Mouse (Mus musculus): Measurements from ENCODE around the gene Rcl1. TPM values are rescaled to one million over a fixed set of nuclear protein-coding genes. Genes with fewer than 3 reads are reported as not detected.

Rcl1 gene
- polyA plus RNA-seq (2012) = 60.8 and 70.1 TPM in 2 replicates

DNA sequence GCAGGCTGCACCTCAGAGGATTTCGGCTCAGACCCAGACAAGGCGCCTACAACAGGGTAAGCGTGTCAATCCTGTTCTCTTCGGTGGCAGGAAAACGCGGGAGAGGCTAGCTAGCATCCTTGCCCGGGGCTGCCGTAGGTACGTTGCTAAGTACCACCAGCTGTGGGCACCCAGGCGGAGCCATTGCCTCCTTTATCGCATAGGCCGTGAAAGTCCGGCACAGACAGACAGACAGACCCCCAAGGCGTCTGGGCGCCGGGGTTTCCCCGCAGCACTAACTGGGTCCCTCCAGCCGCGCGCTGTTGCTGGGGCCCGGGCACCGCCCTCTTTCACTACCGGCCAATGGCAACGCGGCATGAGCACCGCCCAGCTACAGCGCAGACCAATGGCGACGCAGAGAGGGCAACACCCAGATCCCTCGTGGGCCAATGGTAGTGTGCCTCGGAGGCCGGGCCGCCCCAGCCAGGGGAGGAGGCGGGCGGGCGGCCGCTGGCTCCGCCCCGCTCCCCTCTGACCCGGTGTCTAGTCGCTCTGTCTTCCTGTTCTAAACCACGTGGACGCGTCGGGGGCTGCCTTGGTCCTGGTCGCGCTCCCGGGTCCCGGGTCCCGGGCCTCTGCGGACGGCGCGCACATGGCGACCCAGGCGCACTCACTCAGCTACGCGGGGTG is at the start of gene Rcl1:
Rcl1 (plus strand) TSS at position 502 of the 669 bp plus-strand sequence.
- no peak for TF ChIP-seq GATA1 (IDR thresholded peaks at IDR 0.05; ENCODE audit: low read length)

DNA sequence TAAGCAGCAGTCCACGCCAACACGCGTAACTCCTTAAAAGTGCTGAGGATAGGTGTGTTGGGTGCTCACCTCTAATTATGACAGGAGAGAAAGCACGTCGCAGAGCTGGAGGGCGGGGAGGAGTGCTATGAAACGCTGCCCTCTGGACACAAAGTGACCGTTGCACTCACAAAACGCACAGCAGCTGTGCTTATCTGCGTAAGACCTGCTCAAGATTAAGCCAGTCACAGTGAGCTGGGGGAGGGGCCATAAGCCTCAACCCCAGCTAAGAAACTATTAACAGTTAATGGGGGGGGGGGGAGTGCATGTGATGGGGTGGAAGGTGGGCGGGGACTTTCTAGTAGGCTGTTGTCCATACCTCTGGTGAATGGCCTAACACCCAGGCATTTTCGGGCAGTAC is 48.4 kb upstream of the Rcl1 start:
- TF ChIP-seq GATA1 (IDR thresholded peaks at IDR 0.05; ENCODE audit: low read length) = no peak

DNA sequence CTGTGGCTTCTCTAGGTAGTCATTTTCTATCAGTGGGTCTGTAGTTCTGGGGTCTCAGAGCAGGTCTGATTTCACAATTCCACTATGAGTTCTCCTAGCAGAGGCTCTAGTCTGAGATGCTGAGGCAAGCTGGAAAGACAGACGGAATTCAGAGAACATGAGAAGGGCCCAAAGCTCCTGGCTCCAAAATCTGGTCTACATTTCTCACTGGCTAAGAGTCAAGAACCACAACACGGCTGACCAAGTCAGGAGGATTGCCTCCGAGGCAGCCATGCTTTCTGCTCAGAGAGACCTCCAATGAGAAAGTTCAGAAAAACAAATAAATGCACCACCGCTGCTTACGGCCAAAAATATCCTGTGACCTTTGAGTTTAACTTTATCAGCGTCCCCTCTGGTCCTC is 46.6 kb upstream of the Rcl1 start:
- TF ChIP-seq GATA1 (IDR thresholded peaks at IDR 0.05; ENCODE audit: low read length) = no peak

DNA sequence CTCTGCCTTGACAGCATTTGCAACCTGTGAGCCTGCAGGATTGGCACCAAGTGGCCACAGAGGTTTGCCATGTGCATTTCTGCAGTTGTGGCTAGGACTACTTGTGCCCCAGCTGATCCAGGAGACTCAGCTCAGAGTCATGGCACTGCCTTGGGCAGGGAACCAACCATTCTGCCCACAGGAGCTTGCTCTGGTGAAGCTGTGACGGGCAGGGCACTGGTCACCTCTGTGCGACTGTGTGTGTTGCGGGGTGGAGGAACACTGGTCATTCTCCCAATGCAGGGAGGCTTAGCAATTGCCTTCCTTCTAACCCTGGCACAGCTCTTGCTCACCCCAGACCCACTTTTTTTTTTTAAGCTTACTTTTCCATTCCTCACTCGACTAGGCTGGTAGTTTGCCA is 45.7 kb upstream of the Rcl1 start:
- no peak for TF ChIP-seq GATA1 (IDR thresholded peaks at IDR 0.05; ENCODE audit: low read length)

DNA sequence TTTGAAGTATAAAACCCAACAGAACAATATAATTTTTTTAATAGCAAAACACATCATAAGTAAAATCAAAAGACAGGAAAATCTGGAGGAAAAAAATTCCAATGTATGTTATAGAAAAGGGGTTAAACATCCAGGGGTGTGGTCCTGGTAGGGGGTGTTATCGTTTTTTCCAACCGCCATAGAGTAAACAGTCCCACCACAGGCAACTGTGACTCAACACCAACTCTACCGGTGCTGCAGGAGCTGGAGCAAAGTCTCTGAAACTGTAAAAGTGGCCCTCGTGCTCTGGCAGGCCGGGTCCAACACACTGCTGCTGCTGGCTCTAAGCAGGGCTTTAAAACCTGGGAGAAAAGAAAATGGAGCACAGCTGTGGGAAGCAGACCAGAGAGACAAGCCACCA is 42.4 kb upstream of the Rcl1 start:
- TF ChIP-seq GATA1 (IDR thresholded peaks at IDR 0.05; ENCODE audit: low read length) = no peak

DNA sequence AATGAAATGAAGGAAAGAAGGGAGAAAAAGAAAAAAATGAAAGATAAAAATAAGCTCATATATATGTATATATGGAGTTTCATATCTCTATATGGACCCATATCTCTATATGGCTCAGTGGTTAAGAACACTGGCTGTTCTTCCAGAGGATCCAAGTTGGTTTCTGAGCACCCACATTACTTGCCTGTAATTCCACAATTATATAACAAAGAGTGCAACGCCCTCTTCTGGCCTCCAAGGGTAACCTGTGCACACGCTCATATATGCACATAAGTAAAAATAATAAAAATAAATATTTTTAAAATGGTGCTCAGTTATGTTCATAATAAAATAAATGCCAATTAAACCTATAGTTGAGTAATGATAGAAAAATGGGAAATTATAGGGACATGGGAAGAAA is 41.5 kb upstream of the Rcl1 start:
- TF ChIP-seq GATA1 (IDR thresholded peaks at IDR 0.05; ENCODE audit: low read length) = no peak

DNA sequence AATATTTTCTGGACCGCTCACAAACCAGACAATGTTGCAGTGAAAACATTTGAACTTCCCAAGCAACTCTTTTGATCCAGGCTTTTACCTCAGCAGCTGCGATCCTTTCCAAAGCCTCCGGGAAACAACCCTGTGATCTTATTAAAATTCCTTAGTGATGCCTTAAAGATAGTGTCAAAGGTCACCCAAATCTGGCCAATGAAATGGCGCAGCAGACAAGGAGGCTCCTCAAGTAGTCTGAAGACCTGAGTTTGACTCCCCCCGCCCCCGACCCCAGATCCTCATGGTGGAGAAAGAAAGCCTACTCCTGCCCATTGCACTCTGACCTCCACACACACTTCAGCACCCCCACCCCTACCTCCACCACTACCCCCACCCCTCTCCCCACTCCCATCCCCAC is 40.9 kb upstream of the Rcl1 start:
- TF ChIP-seq GATA1 (IDR thresholded peaks at IDR 0.05; ENCODE audit: low read length) = no peak

DNA sequence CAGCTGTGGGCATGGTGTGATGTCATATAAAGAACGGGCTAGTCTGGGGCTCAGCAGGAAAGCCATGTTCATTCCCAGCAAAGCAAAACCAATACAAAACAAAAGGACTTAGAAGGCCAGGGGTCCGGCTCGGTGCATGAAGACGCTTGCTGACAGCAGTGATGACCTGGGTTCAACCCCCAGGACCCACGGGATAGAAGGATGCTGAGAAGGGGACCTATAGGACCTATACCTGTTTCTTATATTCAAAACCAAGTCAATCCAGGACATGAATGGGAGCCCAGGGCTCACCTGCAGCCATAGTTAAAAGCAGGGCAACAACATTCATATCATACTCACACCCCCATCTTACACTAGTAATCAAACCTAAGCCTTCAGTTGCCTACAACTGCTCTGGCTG is 38.2 kb upstream of the Rcl1 start:
- TF ChIP-seq GATA1 (IDR thresholded peaks at IDR 0.05; ENCODE audit: low read length) = no peak

DNA sequence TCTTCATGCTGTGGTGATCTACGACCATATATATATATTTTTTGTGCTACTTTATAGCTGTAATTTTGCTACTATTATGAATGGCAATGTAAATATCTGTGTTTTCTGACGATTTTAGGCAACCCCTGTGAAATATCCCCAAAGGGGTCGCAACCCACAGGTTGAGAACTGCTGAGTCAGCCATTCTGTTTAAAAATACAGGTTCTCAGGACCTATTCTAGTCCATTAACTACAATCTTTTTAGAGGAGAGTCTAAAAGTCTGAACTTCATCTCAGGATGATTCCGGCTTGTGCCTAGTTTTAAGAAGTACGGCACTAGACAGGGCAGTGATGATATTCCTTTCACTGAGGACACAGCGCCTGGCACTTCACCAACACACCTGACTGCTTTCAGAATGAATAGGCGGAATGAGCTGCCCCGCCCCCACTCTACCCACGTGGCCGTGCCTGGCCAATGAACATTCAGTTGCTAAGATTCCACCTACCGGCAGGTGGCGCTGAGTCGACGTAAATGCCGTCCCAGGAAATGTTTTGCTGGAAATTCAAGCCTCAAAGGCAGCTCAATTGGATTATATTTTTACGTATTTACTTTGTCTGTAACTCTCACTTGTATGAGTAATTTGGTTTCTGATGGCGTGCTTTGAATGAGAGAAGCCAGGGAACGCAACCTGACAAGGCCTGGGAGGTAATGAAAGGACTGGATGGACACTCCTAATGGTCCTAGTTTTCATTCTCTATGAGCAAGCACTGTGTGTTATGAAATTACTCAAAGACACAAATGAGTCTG is 37.4 kb upstream of the Rcl1 start:
- no peak for TF ChIP-seq GATA1 (IDR thresholded peaks at IDR 0.05; ENCODE audit: low read length)

DNA sequence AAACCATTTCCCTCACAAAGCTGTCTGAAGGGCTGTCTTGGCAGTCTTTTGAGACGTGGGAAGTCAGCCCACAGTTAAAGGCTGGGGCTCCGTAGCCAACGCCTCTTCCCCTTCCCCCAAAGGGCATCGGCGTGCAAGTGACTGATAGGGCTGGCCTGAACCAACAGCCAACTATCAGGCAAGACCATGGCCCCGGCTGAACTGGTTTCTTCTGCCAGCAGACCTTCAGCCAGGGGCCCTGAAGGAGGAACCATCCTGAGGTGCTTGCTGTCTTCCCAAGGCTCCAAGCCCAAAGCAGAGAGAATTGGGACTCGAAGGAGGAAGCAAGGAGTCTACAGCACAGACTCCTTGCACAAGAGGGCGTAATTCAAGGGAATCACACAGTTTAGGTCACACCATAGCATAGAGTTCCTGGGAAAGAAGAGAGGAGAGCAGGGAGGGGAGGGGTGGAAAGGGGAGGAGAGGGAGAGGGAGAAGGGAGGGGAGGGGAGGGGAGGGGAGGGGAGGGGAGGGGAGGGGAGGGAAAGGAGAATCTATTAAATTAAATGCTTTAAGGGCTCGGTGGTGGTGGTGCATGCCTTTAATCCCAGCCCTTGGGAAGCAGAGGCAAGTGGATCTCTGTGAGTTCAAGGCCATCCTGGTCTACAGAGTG is 36.6 kb upstream of the Rcl1 start:
- TF ChIP-seq GATA1 (IDR thresholded peaks at IDR 0.05; ENCODE audit: low read length) = peak; percentile 24

DNA sequence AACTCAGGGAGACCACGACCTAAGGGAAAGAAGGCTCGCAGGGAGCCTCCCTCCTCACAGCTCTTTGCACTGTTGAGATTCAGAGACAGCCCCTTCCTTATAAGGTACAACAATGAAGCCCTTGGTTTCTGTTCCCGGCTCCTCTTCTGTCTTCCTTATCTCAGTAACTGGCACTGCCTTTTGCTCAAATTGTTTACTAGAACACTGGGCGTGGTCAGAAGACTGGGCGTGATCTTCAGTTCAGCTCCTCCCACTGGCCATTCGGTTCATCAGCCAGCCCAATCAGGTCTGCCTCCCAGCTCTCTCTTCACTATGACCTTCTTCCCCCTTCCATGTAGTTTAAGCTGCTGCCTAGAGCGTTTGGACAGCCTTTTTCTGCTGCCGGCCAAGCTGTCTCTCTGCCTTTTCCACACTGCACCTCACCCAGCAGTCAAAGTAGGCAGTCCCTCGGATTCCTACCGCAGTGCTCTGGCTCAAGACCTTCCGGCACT is 34.1 kb upstream of the Rcl1 start:
- TF ChIP-seq GATA1 (IDR thresholded peaks at IDR 0.05; ENCODE audit: low read length) = no peak

DNA sequence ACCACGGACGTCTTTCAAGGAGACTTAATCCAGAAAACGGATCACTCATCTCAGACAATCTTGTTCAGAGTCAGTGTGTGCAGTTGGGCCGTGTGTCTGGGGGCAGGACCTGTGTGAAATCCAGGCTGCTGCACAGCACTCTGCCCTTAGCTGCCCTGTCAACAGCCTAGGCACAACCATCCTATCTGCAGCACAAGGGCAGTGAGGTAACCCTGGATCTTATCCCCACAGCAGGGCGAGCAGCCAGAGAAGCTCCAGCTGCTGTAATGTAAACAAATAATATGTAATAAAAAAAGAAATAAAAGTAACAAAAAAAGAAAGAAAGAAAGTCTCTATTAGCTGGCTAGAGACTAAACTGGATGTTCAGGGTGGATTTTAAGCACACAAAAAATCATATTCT is 32.0 kb upstream of the Rcl1 start:
- TF ChIP-seq GATA1 (IDR thresholded peaks at IDR 0.05; ENCODE audit: low read length) = no peak

DNA sequence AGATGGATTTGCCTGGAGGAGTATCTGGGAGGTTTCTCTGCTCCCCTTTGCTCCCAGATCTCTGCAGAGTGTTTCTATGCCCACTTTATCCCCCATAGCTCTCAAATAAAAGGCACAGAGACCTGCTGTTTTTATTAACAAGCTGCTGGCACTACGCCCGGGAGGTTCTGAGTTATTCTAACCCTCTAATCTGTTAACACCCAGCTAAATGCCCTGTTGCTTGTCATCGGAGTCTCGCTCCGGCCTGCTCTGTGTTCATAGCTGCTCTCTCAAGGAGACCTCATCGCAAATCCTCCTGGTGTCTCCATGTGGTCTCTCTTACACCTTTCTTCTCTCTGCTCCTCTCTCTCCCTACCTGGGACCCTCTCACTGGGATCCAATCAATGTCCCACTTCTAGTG is 26.4 kb upstream of the Rcl1 start:
- no peak for TF ChIP-seq GATA1 (IDR thresholded peaks at IDR 0.05; ENCODE audit: low read length)

DNA sequence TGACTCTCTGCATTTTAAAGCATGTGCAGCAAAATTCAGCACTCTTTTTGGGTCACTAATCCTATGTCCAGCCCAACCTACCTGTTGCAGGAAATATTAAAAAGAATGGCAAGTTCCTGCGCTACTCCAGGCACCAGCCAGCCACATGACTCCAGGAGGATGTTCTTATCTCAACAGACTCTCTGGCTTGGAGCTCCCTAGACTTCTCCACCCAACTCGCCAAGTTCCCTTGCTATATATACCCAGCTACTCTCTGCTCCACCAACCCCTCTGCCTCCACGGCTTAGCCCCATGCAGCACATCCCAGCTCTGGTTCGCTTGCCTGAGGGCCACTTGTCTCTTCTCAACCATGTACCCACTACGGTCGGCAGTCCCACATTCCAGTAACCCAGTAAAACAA is 12.5 kb upstream of the Rcl1 start:
- no peak for TF ChIP-seq GATA1 (IDR thresholded peaks at IDR 0.05; ENCODE audit: low read length)

DNA sequence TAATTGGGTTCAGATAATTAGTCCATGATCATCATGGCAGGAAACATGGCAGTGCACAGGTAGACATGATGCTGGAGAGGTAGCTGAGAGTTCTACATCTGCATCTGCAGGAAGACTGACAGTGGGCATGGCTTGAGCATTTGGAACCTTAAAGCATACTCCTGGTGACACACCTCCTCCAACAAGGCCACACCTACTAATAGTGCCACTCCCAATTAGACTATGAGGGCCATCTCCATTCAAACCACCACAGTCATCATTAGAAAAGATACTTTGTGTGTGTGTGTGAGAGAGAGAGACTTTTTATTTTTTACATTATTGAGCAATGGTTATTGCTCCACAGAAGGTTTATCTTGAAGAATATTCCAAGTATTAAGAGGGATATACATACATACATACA is 9.0 kb upstream of the Rcl1 start:
- no peak for TF ChIP-seq GATA1 (IDR thresholded peaks at IDR 0.05; ENCODE audit: low read length)

DNA sequence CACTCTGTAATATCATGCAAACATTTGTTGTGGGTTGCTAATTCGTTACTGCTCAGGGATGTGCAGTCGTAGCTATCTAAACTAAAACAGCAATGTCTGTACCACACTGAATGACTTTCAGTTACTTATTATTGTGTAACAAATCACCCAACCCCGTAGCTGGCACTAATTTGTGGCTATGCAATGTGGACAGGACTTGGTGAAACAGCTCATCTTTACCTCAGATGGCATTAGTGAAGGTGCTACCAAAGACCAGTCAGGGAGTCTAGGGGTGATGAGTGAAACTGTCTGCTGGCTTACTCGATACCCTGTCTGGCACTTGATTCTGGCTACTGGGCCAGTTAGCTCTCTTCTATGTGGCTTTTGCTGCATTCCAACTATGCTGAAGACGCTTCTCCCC is 2.1 kb upstream of the Rcl1 start:
- no peak for TF ChIP-seq GATA1 (IDR thresholded peaks at IDR 0.05; ENCODE audit: low read length)

Data from G1E-ER4 (cell line).